Mouse (Mus musculus) layer of hippocampus, adult 18-20 months (tissue): ENCODE results near the gene Spns1. TPM values are rescaled to one million over a fixed set of nuclear protein-coding genes. Genes with fewer than 3 reads are reported as not detected.
A peak's percentile ranks its signal among the peaks of the same experiment; 100 is the strongest.
"Not testable (repeated sequence)": the region's sequence is repeated elsewhere in the genome, so short reads cannot be mapped to it uniquely, and the experiment has no call there.

Source experiments
- DNase-seq, 2 experiments: peaks; one replicate each; pipeline ENCODE4 v3.0.0; 2022; ENCODE audit warnings: low spot score in 2 of 2
- long read RNA-seq: library from polyadenylated mRNA; stranded (forward); transcript quantifications from one replicate; pipeline ENCODE4 v2.0.0, GENCODE M21; 2021
- total RNA-seq, 2 experiments: library from RNA; stranded (reverse); gene quantifications; 2 replicates each; pipeline ENCODE4 v1.2.3; 2021

Spns1 gene
- 10 to 100 TPM; 81.4 to 86.6 TPM for total RNA-seq
- long read RNA-seq, transcript Spns1-201 (12 exons, 2,219 nt): major isoform, 70 of 101 reads
- long read RNA-seq, partial matches to known transcripts: 14 of 101 reads
- long read RNA-seq, other reads (novel, unspliced or antisense): 17 of 101 reads

DNA sequence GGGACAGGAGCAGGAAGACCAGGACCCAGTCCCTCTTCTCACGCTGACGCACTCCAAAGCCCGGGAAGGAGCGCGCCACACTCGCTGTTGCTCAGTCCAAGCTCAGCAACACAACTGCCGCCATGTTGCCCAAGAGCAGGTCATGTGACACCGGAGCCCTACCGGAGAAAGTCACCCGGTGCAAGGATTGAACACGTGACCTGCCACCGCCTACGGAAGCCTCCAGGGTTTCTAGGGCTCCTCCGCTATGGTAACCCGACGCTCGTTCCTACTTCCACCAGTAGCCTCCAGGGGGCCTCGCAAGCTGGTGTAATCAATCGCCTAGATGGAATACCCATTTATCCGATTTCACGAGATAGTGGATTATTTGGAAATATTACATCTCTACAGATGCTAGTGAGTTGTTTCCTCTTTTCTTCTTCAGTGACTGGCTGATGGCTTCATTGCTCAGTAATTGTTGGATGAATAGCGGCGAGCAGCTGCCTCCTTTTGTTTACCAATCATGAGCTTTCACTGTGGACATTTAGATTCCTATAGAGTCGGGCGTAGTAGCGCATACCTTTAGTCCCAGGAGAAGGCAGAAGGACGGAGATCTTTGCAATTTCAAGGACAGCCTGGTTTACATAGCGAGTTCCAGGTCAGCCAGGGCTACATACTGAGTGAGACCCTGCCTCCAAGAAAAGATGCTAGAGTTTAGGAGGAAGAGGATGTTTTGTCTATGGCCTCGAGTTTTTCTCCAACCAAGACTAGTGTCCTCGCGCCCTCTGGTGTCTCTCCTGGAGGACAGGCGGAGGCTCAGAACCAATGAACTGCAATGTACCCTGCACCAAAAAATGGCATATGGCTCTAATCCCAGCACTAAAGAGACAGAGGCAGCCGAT lies at the start of gene Spns1:
Gene Spns1 (minus strand): TSS at position 173 of the 881 bp plus-strand sequence.
- DNase-seq: peak; percentile 97 to 100

DNA sequence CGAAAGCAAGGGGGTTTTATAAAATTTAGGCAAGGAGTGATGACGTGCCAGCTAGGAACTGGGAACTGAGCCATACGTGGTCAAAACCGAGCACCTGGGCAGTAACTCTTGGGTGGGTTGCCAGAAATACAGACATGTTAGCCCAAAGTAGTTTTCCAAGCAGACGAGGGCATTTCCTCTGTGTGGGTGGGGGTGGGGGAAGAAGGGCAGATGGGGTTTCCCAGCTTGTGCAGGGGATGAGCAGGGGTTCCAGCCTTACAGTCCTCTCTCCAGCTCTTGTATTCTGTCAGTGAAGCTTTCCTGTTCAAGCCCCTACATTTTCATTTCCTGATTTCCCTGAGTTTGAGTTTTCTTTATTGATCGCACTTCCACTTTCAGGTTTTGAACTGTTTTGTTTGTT lies 46.9 kb upstream of the Spns1 start:
- DNase-seq: no peak

DNA sequence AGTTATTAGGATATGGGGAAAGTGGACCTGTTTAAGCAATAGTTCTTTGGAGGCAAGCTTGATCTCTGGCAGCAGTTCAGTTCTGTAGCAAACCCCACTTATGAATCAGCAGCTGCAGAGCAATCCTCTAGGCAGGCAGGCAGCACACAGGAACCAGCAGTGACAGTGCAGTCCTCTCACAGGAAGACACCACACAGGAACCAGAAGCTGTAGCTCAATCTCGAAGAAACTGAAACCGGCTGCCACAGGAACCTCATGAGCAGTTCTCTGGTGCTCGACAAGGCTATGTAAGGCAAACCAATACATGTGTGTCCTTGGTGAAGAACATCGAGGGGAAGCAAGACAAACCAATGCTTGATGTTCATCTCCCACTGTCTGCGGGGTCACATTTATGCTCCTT lies 44.5 kb upstream of the Spns1 start:
- DNase-seq: no peak

DNA sequence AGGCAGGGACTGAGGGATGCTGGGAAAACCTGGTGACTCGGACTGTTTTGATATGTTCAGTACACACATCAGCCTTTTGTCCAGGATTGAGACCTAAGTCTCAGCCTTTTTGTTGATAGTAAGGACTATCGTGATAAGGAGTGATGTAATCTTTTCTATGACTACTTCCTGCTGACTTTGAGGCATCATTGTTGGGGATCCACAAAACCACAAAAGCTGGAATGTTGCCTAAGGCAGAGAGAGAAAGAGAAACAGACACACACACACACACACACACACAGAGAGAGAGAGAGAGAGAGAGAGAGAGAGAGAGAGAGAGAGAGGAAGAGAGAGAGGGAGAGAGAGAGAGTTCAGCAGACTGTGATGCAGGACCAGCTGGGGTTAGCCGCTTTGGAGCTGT lies 41.2 kb upstream of the Spns1 start:
- no peak for DNase-seq

DNA sequence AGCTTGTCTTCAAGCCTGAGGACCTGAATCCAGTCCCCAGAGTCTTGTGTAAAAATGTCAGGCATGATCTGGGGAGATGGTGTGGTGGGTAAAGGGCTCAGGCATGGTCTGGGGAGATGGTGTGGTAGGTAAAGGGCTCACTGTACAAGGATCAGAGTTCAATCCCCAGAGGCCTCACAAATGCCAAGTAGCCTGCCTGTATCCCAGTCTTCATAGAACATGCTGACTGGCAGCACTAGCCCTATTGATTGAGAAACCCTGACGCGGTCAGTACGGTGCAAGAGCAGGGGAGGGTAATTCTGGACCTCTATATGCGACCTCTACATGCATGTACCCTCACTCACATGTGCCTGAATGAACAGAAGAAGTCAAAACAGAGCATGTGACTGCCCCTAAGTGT lies 40.4 kb upstream of the Spns1 start:
- no peak for DNase-seq

DNA sequence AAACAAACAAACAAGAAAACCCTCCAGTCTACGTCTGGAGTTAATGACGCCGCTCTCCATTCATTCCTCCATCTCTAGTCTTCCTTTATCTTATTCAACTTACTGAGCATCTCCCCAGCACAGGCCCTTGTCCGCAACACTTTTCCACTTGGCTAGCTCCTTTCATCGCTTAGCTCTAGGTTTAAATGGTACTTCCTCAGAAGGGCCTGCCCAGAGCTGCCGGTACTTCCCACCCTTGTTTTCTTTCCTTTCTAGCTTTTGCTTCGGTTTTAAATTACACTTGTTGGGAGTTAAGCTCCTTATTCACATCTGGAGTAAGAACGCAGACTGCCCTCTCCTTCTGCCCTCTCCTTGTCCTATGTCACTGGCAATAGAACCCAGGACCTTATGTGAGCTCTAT lies 39.8 kb upstream of the Spns1 start:
- DNase-seq: no peak

DNA sequence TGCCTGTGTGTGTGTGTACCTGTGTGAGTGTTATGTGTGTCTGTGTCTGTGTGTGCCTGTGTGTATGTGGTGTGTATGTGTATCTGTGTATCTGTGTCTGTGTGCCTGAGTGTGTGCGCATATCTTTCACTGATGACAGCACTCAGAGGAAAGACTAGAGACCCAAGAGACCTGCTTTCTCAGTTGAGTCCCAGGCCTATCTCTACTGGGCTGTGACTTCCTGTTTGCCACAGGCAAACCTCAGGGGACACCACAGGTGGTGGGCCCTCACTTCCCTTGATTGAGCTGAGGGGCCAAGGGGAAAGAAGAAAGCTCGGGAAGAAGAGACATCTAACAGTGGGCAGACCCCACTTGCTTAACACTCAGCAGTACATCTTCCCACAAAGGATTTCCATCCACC lies 39.4 kb upstream of the Spns1 start:
- DNase-seq: no peak

DNA sequence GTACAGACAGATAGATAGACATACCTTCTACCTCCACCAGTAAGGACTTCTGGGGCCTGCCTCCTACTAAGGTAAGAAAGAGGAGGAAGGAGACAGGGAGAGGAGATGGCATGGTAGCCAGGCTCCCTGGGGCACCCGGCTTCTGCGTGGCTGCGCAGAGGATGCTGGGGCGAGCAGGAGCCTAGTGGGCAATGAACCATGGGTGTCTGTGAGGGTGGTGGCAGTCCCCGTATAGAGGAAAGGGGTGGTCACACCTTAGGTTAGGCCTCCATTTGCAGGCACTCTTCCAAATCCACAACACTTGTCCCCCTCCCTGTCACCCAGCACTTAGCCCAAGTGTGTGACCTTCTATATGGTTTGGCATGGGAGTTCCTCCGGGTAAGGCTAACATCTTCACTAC lies 37.5 kb upstream of the Spns1 start, which contains the start of gene Cd19:
Gene Cd19 (minus strand): TSS at position 165 of the 400 bp plus-strand sequence.
- DNase-seq: no peak

DNA sequence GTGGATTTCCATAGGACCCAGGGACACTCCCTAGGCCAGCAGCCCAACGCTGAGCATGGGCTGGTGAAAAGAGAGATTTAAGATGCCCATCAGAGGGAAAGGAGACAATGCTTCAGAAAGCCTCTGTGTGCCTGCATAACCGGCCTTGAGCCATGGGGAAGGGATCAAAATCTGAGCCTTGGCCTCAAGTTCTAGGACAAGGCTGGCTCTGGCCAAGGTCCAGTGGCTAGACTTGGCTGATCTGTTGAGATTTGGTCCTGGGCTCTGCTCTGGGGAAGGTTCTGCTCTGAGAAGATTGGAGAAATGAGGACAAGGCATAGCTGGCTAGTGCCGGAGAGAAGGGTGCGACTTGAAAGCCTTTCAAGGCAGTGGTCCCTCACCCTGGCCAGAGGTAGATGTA lies 33.8 kb upstream of the Spns1 start:
- DNase-seq: no peak

DNA sequence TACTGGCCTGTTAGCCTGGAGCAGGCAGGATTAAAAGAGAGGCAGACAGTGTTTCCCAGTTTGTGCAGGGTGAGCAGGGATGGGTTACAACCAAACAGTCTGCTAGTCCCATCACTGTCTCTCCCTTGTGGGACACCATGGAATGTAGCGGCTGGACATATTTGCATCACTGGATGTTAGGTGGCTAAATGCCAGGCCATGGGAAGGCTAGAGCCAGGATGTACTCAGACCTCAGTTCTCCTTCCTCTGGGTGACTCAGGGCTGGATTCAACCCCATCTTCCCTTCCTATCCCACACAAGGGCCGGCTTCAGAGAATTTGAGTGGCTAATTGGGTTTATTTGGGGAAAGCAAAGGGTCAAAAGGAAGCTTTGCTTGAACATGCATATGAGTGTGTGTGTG lies 31.4 kb upstream of the Spns1 start:
- no peak for DNase-seq

DNA sequence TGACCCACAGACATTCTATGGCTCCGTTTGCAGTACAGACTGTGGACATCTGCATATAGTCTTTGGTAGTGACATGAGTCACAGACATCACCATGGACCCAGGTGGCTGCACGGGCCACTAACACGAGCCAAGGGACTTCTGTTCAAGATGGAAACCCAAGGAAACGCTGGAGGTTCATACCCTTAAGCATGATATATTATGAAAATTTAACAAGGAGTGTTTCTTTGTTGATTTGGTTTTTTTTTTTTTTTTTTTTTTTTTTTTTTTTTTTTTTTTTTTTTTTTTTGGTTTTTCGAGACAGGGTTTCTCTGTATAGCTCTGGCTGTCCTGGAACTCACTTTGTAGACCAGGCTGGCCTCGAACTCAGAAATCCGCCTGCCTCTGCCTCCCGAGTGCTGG lies 25.3 kb upstream of the Spns1 start:
- not testable (repeated sequence) for DNase-seq

DNA sequence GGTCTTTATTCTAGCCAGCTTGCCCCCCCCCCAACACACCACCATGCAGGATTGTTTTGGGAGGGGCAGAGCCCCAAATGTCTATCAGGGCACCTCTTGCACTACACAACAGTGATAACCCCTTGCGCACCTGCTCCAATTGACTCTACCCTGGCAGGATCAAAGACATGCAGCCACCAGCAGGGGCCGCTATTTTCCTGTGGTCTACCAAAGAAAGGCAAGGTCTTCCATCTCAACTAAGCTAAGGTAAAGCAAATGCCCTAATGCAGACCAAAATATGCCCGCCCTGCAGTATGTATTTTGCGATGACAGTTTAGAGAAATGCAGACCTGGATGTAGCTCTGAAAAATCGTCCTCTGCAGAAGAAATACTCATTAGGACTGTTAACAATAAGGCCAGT lies 22.3 kb upstream of the Spns1 start:
- peak; percentile 53 to 85 for DNase-seq

DNA sequence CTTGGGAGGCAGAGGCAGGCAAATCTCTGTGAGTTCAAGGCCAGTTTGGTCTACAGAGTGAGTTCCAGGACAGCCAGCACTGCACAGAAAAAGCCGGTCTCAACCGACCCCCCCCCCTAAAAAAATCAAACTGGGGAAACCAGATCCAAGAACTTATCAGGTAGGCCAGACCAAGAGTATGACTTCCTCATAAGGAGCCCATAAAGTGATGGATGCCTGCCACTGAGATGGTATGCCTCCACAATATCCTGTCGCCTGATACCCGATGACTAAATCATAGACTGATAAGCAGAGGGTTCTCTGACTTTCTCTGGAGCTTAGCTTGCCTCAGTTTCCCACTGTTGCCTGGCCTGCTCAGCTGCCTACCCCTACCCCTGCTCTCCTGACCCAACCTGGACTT lies 20.6 kb upstream of the Spns1 start:
- no peak for DNase-seq

DNA sequence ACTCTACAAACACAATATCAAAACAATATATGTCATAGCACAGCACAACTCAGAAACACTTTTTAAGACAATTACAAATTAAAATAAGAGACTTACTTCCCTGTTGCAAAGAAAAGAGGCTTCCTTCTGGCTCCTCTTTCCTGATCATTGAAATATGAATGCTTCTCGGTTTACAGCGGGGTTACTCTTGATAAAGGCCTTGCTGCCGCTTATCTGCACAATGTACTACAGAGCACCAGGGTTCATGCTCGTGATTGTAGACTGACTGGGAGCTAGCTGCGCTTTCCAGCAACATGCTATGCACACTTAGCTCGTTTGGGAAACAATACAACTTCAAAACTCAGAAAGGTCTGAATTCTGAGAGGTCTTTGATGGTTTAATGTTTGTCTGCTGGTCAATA lies 20.0 kb upstream of the Spns1 start:
- DNase-seq: no peak

DNA sequence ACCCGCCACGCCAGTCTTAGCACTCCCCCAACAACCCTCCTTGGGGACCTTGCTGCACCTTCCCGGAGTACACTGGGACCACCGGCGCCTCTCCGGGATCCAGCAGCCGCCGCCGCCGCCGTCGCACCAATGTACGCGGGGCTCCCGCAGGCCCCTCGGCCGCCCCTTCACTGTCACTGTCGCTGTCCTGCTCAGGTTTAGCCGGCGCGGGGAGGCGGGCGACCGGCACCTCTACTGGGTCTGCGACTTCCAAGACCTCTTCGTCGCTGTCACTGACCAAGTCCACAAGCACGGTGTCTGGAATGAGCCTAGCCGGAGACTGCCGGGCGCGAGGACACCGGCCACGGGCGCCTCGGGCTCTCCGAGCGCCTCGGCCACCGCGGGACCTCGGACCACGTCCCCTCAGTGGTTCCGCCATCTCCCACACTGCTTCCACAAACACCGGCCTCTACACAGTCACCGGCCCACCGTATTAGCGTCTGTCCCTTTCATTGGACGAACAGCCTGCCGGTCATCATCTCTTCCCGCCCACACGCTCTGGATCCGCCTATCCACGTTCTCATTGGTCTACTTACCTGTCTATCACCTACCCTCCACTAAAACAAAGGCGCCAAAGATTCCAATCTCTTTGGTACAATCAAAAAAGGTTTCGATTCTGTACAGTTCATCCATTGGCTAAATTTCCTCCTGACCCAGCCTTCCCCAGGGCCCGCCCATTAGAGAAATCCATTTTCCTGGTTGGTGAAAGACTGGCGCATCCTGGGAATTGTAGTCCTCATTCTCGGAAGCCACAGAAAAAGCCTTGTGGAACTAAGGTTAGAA lies 19.3 kb upstream of the Spns1 start, which contains the start of gene Nfatc2ip:
Gene Nfatc2ip (minus strand): TSS at position 440 of the 822 bp plus-strand sequence.
- DNase-seq: peak; percentile 94 to 100

DNA sequence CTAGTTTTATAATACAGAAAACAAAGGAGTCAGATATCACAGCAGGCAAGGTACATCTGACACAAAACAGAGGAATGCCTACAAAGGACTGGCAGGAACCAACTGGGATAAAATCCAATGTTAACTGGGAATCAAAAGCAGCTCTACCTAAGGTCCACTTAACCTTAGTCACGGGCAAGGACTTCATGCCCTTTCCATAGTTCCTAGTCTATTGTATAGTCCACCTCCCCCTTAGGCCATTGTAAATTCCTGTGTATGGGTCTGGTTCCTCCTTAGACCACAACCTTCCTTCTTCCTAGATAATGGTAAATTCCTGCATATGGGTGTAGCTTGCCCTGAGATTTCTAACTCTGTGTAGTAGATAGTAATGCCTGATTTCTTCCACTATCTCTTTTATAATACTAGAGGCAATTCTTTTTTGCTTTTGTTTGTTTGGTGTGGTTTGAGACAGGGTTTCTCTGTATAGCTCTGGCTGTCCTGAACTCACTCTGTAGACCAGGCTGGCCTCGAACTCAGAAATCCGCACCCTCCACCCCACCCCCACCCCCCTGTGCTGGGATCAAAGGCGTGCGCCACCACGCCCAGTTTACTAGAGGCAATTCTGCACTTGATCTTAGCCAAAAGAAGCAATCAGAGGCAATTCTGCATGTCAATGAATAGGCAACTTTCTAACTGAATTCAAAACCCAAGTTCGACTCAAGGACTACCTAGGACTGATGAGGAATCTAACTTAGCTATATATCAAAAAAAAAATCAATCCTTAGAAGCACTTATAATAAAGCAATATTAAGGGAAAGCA lies 15.0 kb upstream of the Spns1 start:
- not testable (repeated sequence) for DNase-seq

DNA sequence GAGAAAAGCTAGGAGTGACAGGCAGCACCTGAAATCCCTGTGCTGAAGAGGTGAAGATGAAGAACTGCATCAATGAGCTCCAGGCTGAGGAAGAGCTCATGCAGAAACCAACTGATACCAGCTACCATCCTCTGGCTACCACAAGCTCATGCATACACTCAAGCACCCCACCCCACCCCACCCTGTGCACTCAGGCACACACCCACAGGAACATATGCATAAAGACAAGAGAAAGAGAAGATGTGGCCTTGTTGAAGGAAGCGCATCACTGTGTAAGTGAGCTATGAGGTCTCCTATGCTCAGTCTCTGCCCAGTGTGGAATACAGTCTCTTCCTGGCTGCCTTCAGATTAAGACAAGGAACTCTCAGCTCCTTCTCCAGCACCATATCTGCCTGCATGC lies 10.9 kb upstream of the Spns1 start:
- no peak for DNase-seq

DNA sequence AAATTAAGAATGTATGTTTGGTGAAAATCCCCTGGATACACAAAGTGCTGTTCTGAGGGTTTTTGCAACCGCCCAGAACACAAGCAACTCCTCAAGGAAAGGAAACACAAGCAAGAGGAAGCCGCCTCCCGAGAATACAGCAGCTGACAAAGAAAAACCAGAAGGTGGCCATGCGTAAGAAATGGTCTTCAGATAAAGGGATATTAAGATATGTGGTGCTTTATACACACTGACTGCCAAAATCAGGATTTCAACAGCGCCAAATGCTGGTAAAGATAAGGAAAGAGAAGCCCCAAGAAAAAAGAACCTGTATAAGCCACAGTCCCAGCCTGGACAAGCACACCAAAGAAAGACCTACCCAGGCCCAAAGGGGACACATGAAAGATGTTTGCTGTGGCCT lies 6.3 kb upstream of the Spns1 start:
- DNase-seq: no peak

DNA sequence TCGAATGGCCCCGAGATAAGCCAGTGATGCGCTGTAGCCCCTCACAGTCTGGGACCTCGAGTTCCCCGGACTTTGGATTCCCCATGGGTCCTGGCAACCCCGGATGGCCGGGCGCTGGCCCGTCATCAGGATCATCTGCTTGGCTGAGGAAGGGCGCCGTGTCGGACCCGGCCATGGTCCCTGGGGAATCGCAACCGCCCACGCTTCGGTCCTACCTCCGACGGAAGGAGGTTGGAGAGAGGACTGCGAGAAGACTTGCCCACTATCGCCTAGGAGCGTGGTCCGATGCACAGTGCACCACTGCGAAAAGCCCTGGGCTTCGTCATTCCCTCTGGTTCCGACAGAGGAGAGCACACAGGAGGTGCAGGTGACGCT lies 360 bp downstream of the Spns1 start:
- DNase-seq: no peak

DNA sequence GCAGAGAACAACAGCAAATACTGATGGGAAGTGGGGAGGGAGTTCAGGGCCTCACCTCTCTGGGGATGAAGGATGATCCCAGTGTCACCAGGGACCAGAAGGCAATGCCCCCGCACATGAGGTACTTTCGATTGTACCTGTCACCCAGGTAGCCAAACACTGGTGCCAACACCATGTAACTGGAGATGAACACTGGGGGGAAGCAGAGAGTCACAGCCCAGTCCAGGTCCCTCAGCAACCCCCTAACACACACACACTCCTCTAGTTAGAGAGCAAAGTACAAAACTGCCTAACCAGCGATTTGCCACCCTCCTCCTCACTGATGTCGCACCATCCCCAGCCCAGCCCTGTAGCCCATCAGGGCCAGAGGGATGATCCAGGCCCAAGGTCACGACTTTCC lies 2.2 kb downstream of the Spns1 start:
- DNase-seq: no peak

DNA sequence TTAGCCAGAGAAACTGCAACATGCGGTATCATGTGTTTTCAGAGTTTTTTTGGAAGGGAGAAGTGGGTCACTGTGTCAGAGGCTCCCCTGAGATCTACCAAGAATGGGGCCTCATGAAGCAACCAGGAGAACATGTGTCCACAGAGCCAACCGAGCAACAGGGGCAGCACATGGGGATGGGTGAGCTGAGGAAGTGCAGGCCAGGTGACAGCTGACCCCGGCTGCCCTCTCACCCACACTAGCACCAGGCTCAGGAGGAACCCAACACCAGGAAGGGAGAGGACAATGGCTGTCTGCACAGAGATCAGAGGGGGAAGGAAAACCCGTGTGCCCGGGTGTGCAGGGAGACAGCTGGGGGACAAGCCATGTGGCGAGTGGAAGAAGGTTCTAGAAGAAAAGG lies 2.7 kb downstream of the Spns1 start:
- no peak for DNase-seq
